Mouse (Mus musculus) heart, postnatal 14 days (tissue): ENCODE measurements at regions not wholly inside any gene's neighbourhood (a gene's known extent, or its start where the extent isn't known, plus 50 kb on each side); places are given as distances from the start of the nearest gene placed in this dataset.
"Not testable (repeated sequence)": the region's sequence is repeated elsewhere in the genome, so short reads cannot be mapped to it uniquely, and the experiment has no call there.

Experiments
- DNase-seq, 2 experiments: peaks; one replicate each; pipeline ENCODE4 v3.0.0; 2021 to 2022
- intact Hi-C: fragments of 180-260 bp; cut with DNase I; formaldehyde crosslinking; loops from one replicate; pipeline ENCODE4 v1.15.1; 2025

DNA sequence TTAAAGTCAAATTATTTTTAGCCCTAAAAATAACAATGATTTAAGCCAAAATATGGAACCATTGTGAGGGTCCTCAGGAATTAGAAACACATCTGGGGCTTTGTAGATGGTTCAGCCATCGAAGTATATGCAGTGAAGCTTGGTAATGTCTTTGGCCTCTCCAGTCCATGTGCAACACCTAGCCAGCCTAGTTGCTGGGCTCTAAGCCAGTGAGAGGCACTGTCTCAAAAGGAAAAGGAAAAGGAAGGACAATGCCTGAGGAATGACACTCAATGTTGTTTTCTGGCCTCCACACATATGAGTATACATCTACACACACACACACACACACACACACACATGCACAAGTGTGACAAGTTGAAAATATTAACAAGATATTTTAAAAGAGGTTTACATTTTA lies 124.8 kb upstream of the Emcn start:
- intact Hi-C loops: no loop called here
- no peak for DNase-seq

DNA sequence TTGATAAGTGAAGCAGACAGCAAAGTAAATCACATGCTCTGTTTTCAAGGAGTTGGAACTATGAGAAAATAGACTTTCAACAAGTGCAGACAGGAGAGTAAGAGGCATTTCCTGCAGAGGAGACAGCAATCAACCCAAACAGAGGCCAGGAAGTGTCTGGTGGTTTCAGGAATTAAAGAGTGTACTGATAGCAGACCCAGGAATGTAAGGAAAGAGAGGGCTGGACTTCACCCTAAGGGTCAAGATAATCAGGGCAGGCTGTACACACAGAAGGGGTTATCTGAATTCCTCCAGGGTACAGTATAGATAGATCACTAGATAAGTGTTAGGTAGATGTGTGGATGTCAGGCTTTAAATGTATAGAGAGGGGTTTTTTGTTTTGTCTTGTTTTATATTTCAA lies 123.6 kb upstream of the Emcn start:
- intact Hi-C loops: no loop called here
- no peak for DNase-seq

DNA sequence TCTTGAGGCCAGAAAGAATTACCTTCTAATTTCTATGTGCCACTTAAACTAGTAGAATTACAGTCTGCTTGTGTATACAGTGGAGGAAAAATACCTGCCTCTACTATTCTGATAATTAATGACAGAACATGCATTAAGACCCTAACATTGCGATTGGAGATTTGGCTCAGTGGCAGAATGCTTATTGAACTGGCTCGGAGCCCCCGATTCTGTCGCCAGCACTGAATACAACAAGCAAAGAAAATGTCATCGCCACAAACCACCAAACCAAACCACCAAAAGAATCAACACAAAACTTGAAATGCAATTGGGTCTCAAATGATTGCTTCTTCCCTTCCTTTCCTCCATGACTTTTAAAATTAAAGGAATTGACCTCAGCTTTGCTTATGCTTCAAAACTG lies 122.9 kb upstream of the Emcn start:
- DNase-seq: no peak
- intact Hi-C loops: no loop called here

DNA sequence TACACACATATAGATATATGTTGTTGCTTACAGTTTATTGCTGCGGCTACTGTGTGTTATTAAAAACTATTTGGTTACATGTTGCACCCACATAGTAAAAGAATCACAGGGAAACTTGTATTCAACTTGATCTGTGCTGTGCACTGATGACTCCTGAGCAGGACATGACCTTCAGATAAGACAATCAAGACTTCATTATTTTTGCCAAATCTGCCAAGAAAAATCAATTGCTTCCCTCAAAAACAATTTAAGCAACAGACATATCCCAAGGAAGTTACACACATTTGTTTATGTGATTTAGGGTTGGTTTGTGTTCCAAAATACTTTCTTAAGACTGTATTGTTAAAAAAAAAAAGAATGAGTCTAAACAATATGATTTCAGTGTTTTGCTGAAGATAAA lies 114.7 kb upstream of the Emcn start:
- intact Hi-C loops: no loop called here
- DNase-seq: no peak

DNA sequence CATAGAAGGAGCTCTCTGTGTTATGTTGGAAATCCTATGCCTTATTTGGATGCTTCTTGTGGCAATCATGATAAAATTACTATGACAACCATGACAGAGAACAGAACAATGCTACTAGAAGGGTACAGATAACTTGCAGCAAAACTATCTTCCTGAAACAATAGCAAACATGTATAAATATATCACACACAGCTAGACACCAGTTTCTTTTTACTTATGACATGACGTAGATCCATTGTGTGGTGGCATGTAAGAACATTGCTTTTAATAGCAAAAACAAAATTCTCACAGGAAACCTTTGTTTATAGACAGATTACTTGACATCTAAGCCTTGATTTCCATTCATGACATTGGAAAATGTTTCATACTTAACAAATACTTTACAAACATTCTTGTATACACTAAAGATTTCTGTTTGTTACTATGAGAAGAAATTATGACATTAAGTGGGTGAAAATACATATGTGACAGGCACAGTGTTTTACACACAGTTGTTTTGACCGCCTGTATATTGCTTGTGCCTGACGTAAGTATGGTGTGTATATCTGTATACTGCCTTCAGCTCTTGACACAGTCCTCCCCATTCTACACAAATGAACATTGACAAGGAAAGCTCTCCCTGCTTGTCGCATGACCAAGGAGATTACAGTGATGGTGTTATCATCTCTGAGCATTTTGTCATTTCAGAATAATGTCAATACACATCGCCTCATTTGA lies 113.6 kb upstream of the Emcn start:
- DNase-seq: no peak
- intact Hi-C loops: no loop called here

DNA sequence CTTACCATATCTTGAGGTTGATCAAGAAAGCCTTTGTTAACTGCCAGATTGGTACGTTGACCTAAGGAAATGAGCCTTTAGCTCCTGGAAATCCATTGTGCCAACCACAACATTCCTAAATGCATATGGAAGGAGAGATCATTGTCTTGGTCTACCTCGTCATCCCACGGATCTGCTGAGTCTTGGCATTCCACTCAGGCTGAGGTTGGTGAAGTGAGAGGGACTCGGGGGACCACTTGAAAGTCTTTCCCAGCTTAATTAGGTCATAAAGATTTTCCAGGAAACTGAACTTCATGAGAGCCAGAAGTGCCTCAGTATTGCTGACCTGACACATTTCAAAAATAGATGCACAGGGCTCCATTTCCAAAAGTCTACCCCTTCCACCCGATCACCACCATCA lies 112.5 kb upstream of the Emcn start:
- no peak for DNase-seq
- intact Hi-C loops: no loop called here

DNA sequence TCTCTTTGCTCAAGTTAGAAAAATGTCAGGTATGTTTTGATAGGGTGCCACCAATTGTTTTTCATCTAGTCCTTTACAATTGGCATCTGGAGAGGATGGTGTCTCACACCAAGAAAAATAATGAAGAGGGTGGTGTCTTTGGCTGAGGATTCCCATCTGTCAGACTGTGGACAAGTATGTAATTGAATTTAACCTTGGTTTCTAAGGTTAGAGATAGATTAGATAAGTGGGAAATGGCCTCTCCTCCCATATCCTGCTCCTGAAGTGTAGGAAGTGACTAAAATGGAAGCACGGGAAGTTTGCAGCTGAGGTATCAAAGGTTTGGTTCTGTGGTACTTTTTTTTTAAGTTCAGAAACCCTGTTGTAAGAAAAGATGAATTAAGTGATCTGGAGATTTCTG lies 98.0 kb upstream of the Emcn start:
- intact Hi-C loops: loop anchor here (5.0 kb wide), 1 partner anchor 91 kb away; no protein-coding TSS in a partner anchor
- no peak for DNase-seq

DNA sequence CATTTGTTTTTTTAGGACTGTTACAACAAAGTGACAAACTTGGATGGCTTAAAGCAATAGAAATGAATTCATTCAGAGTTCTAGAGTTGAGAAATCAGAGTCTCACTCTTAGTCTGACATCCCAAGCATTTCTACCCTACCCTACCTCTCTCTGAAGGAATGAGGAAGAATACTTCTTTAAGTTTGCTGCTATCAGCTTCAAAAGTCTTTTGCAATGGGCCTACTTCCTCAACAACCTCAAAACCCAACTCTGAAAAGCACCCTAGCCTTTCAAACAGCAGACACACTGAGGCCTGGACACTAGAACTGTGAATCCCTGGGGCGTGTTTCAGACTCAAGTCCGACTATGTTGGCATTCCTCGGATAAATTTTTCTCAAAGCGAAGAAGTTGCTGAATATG lies 77.0 kb upstream of the Emcn start:
- intact Hi-C loops: no loop called here

DNA sequence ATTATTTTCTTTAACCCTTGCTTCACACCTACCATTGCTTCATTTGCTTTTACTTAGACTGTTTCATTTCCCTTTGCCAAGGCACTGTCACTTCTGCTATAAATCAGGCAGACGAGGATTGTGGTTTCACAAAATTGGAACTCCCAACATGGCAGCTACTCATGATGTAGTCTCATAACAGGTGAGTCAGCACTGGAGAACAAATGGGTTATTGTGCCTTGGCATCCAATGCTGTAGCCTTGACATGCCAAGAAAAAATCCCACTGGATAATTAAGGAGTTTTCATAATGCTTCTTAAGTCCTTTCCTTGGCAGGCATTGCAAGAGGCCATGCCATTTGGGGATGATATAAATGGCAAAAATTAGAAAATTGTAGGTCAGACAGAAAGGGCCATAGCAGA lies 73.1 kb upstream of the Emcn start:
- intact Hi-C loops: no loop called here

More for the DNA sequence above, 77.0 kb upstream of the Emcn start:
- no peak for DNase-seq

DNA sequence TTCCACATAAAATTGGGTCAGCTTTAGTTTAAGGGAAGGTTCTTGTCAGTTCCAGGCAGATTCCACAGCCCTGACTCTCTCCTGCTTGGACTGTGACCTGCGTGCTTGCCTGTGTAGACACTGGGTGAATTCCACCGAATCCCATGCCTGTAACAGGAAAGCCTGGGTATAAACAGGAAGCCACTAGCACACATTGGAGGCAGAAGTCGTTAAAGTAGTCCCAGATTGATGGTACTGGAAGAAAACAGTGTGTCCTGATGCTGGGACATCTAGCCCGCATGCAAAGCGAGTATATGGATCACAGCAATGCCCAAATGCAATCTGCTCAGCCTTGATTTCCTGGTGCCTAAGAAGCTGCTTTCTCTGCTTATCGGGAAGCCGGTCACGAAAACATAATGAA lies 65.4 kb upstream of the Emcn start:
- intact Hi-C loops: no loop called here
- DNase-seq: no peak

More for the DNA sequence above, 73.1 kb upstream of the Emcn start:
- DNase-seq: no peak

DNA sequence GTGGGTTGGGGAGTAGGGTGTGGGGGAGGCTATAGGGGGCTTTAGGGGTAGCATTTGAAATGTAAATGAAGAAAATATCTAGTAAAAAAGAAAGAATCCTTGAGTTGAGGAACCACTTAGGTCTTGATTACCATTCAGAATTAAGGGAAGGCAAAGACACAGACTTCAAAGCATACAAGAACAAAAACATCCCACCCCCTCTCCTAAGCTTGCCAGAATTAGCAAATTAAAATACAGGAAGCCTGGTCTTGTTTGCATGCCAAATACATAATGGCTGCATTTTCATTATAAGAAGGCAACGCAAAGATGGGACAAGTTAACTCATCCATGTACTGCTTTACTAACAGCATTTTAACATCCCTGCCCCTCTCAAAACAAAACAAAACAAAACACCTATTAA lies 61.6 kb upstream of the Emcn start:
- no peak for DNase-seq
- intact Hi-C loops: no loop called here

DNA sequence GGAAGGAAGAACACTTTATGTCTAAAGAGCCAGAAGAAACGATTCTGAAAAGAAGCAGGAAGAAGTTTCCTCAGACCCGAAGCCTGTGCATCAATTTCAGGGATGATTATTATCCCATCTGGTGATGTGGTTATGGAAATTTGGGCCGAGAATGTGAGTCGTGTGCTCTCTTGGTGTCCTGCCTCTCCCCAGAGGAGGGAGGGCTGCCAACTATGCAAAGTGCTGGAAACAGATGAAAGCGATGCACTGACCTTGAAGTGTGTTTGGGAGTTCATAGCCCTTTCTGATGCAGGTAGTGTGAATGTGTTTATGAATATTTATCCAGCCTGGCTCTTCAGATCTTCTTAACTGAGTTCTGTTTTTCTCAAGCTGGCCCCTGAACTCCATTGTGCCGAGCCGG lies 59.8 kb upstream of the Emcn start:
- DNase-seq: peak; percentile 38
- intact Hi-C loops: no loop called here

DNA sequence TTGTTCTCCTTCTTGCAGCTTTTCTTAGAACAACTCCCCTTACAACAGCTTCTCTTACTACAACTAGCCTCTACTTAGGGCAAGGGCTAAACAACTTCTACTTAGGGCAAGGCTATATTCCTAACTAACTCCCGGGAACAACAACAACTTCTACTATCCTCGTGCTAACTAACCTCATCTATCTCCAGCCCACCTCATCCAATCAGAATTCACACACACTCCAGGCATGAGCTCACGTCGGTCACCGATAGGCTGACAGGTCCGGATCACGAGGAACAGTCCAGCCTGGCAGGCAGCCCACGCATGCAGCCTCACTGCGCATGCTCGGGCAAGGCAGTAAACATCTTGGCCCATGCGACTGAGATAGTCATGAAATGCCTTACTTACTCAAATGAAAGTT lies 53.3 kb upstream of the Emcn start:
- not testable (repeated sequence) for DNase-seq
- intact Hi-C loops: loop anchor here (5.0 kb wide), 1 partner anchor 40 kb away; no protein-coding TSS in a partner anchor

DNA sequence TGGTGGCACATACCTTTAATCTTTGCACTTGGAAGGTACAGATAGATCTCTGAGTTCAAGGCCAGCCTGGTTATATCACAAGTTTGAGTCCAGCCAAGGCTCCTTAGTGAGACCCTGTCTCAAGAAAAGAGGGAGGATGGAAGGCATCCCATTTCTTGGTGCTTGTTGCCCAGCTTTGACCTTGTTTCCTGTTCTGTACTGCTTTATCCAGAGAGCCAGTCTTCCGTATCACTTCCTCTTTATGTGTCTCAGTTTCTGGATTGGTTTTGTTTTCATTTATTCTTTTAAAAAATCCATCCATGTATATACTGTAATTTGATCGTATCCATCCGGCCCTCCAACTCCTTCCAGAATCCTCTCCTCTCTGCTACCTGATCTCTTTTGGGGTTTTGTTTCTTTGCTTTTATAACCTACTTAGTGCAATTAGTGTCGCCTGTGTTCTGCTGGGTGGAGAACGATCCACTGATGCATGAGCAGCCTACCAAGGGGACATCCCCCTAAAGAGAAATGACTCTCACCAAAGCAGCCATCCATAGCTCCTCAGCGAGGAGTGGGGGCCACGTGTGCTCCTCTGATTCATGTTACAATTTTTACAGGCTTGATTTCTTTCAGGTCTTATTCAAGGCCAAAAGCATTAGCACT lies 52.4 kb upstream of the Emcn start:
- intact Hi-C loops: loop anchor here (5.0 kb wide), 1 partner anchor 39 kb away; no protein-coding TSS in a partner anchor
- no peak for DNase-seq

DNA sequence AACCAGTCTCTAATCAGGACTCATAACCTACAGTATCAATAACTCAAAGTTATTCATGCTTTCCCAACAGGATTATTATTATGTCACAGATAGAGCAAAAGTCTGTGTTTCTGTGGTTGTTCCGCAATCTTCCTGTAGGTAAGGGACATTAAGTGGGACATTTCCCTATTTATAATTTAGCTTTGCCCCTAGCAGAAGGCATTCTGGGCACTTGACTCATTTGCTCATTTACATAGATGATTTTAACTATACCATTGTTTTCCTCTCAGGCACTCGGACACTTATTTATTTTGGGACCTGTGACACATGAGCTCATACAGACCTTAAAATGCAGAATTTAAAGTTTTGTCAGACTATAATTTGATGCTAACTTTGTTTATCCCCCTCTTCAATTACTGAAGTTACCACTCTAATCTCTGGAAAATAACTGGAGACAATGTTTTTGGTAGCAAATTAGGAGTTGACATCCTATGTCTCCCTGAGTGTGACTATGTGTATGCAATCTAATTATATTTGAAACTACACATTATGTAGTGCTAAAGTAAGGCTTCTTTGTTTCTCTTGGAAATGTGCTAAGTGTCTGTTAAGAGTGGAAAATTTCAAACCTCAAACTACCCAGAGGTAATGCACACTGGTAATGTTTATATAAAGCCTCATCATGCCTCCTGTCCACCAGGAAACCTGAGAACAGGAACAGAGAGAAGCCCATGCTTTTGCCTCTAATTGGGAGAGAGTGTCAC lies 51.8 kb upstream of the Emcn start:
- intact Hi-C loops: loop anchor here (5.0 kb wide), 1 partner anchor 38 kb away; no protein-coding TSS in a partner anchor

DNA sequence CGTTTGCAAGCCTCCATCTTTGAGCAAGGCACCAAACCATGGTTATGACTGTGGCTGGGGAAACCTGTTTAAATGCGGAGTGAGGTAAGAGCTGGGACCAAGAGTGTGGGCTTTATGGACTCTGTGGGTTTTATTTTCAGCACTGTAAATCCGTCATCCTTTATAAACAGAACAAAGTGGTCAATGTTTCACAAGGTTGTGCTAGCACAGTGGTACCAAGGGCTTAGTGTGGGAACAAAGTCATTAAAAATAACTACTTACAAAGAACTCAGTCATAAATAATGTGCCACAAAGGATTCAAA lies 51.2 kb upstream of the Emcn start:
- DNase-seq: no peak
- intact Hi-C loops: loop anchor here (5.0 kb wide), 1 partner anchor 38 kb away; no protein-coding TSS in a partner anchor

More for the DNA sequence above, 51.8 kb upstream of the Emcn start:
- DNase-seq: no peak
